Mouse (Mus musculus) hindbrain, embryonic 14.5 days (tissue): Measurements from ENCODE around the gene Dguok. TPM values are rescaled to one million over a fixed set of nuclear protein-coding genes. Genes with fewer than 3 reads are reported as not detected.

Source experiments
- ATAC-seq: fragments of 200-750 bp; cut with Nextera tagmentation; 2 replicates; pipeline ENCODE4 v1.8.0; 2017; ENCODE audit warnings: moderate number of reproducible peaks, mild to moderate bottlenecking, moderate TSS enrichment, moderate library complexity; ENCODE audit not compliant: low FRiP score
- DNase-seq: peaks from one replicate; pipeline ENCODE4 v3.0.0-alpha.2; 2015; ENCODE audit warnings: low spot score
- H3K27ac ChIP-seq: fragments of 300-500 bp; sonication (generic); 2 replicates; pipeline ENCODE4 v1.5.1; 2014; ENCODE audit warnings: mild to moderate bottlenecking, moderate library complexity
- H3K27me3 ChIP-seq: fragments of 300-500 bp; sonication (generic); 2 replicates; pipeline ENCODE4 v1.6.1; 2014; ENCODE audit warnings: mild to moderate bottlenecking, low read length, mixed read lengths; ENCODE audit not compliant: control insufficient read depth, insufficient read depth
- H3K36me3 ChIP-seq: fragments of 300-500 bp; sonication (generic); replicated peaks from 2 replicates; pipeline ENCODE4 v1.6.1; 2014; ENCODE audit not compliant: control insufficient read depth, insufficient read depth
- H3K4me1 ChIP-seq: fragments of 300-500 bp; sonication (generic); replicated peaks from 2 replicates; pipeline ENCODE4 v1.6.1; 2014; ENCODE audit warnings: antibody characterized with exemption, low read length, mixed read lengths; ENCODE audit not compliant: control insufficient read depth, insufficient read depth
- H3K4me2 ChIP-seq: fragments of 300-500 bp; sonication (generic); replicated peaks from 2 replicates; pipeline ENCODE4 v1.6.1; 2014; ENCODE audit warnings: mild to moderate bottlenecking, moderate library complexity
- H3K4me3 ChIP-seq: fragments of 300-500 bp; sonication (generic); replicated peaks from 2 replicates; pipeline ENCODE4 v1.5.1; 2014; ENCODE audit warnings: mild to moderate bottlenecking, low read length
- H3K9ac ChIP-seq: fragments of 300-500 bp; sonication (generic); 2 replicates; pipeline ENCODE4 v1.6.1; 2014
- H3K9me3 ChIP-seq: fragments of 300-500 bp; sonication (generic); 2 replicates; pipeline ENCODE4 v1.6.1; 2016; ENCODE audit warnings: low read length; ENCODE audit not compliant: control insufficient read depth
- WGBS: fragments of 180-500 bp; shearing (Covaris S2); extraction: QIAGEN DNeasy Blood & Tissue Kit; methylation state at CpG from one replicate; pipeline ENCODE4 v1.1.7; 2014; 5-methylcytosine and 5-hydroxymethylcytosine counted together
- polyA plus RNA-seq: library from polyadenylated mRNA; unstranded; fragments of >200 nt; fragmentation: Nextera tagmentation; extraction: Ambion mirVana; gene quantifications from 2 replicates; pipeline ENCODE4 v1.2.1, GENCODE M21; 2014

Gene Dguok
- polyA plus RNA-seq, 1 experiment from 2014 or later: 69.2 TPM

DNA sequence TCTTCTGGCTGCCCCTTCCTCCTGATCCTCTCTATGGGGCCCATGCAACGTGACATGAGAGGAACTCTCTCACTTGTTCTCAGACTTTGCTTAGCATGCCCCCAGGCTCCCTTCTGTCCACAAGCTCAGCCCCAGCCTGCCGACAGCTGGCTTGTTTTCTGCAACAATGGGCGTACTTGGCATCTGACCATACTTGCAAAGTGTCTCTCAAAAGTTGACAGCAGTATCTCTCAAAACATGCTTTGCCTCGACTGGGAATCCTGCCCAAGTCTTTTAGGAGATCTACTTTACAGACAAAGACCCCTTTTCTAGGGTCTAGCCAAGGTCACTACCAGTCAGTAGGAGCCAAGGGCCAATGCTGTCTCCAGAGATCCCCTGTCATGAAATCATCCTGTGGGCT is 20.9 kb downstream of the Dguok start:
- peaks cover 89% of the 10 kb centered on the region for H3K36me3 ChIP-seq
- 60% methylated on average over 4 of the region's 4 CpGs for WGBS
- no peak overlapping the region for H3K4me2 ChIP-seq
- no peak overlapping the region for H3K4me3 ChIP-seq
- no peak overlapping the region for H3K9ac ChIP-seq
- H3K9me3 ChIP-seq: no peaks in the 10 kb centered on the region
- H3K4me1 ChIP-seq: no peaks in the 10 kb centered on the region
- no peak overlapping the region for H3K27ac ChIP-seq
- ATAC-seq (peak; percentile 60; the same call in 1 of the 2 replicates), DNase-seq (peak; percentile 31)
- no peaks in the 10 kb centered on the region for H3K27me3 ChIP-seq

DNA sequence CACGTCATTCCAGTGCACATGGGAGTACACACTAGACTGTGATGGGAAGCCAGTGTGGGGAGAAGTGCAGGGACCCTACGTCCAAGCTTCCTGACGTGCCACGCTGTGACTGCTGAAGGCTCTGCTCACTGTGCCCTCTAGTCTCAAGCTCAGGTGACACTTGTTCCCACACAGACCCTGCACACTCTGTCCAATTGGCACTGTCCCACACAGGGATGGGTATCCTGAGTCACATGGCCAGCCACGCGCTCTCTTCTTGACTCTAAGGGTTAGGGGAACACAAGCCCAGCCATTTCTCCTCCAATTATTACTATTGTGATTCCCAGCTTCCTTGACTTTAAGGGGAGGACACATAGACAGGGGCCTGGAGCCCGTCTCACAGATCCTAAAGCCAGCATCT is 23.0 kb downstream of the Dguok start:
- no peak overlapping the region for H3K9ac ChIP-seq
- no peak overlapping the region for H3K4me3 ChIP-seq
- H3K4me2 ChIP-seq: no peak overlapping the region
- no peaks in the 10 kb centered on the region for H3K27me3 ChIP-seq
- H3K9me3 ChIP-seq: no peaks in the 10 kb centered on the region
- peaks cover 91% of the 10 kb centered on the region for H3K36me3 ChIP-seq
- no peak for ATAC-seq
- no peak for DNase-seq
- 94% methylated on average over 7 of the region's 7 CpGs for WGBS
- no peaks in the 10 kb centered on the region for H3K4me1 ChIP-seq
- H3K27ac ChIP-seq: no peak overlapping the region

DNA sequence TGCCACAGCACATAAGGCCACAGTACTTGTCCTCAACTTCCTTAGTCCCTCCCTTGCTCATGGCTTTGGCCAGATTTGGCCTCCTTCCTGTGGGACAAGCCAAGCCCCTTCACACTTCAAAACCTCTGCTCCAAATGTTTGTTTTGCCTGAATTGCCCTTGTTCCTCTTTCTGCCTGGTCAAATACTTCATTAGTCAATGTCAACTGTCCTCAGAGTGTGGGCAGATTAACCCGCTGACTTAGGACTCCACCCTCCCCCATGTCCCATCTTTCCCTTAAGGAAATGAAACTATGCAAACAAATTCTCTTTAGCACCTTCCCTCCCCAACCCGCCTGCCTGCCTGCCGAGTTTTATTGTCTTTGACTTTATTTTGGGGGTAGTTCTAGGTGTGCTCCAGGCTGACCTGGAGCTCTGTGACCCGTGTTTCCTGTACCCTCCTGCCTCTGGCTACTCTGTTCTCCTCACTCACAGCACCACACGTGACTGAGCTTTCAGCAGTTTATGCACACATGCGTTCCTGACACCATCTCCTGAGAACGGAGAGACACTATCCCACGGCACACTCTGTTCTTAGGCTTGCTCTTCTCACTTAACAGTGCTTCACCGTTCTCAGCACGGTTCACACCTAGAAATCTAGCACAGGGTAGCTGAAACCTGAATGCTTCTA is 24.2 kb downstream of the Dguok start:
- no peaks in the 10 kb centered on the region for H3K9me3 ChIP-seq
- H3K9ac ChIP-seq: no peak overlapping the region
- H3K27ac ChIP-seq: no peak overlapping the region
- H3K4me3 ChIP-seq: no peak overlapping the region
- 77% methylated on average over 10 of the region's 10 CpGs for WGBS
- DNase-seq: no peak
- no peak for ATAC-seq
- H3K4me2 ChIP-seq: no peak overlapping the region
- no peaks in the 10 kb centered on the region for H3K27me3 ChIP-seq
- H3K36me3 ChIP-seq: peaks cover 90% of the 10 kb centered on the region
- no peaks in the 10 kb centered on the region for H3K4me1 ChIP-seq

DNA sequence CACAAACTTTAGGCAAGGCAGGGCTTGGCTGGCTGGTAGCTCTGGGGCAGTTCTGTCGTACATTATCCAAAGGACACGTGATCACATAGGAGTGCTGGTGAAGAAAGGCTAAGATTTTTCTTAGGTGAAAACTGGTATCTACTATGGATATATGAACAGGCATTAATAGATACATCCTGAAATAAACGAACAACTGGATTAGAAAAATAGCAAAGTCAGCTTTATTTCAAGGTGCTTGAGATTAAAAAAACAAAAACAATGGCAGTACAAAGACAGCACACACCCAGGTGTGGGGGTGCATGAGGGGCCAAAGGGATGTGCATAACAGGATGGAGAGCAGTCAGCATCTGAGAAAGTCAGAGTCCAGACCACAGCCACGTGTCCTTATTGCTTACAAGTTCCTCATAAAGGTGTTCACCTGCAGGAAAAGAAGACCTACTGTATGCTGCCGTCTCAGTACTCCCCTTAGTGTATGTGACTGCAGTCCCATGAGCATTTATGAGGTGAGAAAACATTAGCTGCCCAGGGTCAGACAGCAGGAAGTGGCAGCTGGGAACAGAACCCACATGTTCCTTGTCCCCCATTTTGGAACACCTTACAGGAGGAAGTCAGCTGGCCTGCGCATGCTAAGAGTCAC is 26.6 kb downstream of the Dguok start:
- Histone ChIP-seq H3K4me2 (no peak overlapping the region), H3K4me3 (no peak overlapping the region), H3K27ac (no peak overlapping the region), H3K36me3 (peaks cover 66% of the 10 kb centered on the region), H3K27me3 (no peaks in the 10 kb centered on the region), H3K9me3 (no peaks in the 10 kb centered on the region), H3K9ac (no peak overlapping the region), H3K4me1 (no peaks in the 10 kb centered on the region)
- ATAC-seq (no peak), DNase-seq (no peak)
- WGBS: 93% methylated on average over 6 of the region's 6 CpGs

DNA sequence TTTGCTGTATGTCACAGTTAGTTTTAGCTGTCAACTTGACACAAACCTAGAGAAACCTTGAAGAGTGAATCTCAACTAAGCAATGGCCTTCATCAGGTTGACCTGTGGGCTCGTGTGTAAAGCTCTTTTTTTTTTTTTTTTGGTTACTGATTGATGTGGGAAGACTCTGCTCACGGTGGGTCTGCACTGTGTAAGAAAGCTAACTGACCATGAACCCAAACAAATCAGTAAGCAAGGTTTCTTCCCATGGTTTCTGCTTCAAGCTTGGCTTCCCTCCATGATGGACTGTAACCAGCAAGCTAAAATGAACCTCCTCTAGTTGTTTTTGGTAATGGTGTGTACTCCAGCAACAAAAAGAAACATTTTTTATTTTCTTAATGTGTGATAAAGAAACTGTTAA is 27.6 kb downstream of the Dguok start:
- Histone ChIP-seq H3K4me1 (no peaks in the 10 kb centered on the region), H3K4me3 (no peak overlapping the region), H3K27me3 (no peaks in the 10 kb centered on the region), H3K27ac (no peak overlapping the region), H3K36me3 (peaks cover 59% of the 10 kb centered on the region), H3K9me3 (no peaks in the 10 kb centered on the region), H3K9ac (no peak overlapping the region), H3K4me2 (no peak overlapping the region)
- WGBS: 70% methylated on average over 2 of the region's 2 CpGs
- ATAC-seq (no peak), DNase-seq (no peak)

DNA sequence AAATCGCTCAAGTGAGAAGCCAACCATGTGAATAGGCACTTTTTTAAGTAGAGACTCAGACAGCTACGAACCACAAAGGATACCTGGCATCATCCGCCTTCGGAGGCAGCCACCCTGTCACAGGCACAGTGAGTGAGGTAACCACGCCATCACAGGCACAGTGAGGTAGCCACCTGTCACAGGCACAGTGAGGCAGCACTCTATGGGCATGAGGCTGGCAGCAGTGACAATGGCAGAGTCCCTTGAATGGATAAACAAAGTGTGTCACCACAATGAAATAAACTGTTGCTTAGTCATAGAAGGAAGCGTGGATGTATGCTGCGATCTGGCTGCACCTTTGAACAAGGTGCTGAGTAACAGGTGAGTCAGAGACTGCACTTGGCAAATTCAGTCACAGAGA is 28.1 kb downstream of the Dguok start:
- Histone ChIP-seq H3K4me1 (no peaks in the 10 kb centered on the region), H3K27me3 (no peaks in the 10 kb centered on the region), H3K27ac (no peak overlapping the region), H3K9ac (no peak overlapping the region), H3K36me3 (peaks cover 55% of the 10 kb centered on the region), H3K9me3 (no peaks in the 10 kb centered on the region), H3K4me2 (no peak overlapping the region), H3K4me3 (no peak overlapping the region)
- no peak for DNase-seq
- ATAC-seq: no peak
- 95% methylated on average over 7 of the region's 7 CpGs for WGBS

DNA sequence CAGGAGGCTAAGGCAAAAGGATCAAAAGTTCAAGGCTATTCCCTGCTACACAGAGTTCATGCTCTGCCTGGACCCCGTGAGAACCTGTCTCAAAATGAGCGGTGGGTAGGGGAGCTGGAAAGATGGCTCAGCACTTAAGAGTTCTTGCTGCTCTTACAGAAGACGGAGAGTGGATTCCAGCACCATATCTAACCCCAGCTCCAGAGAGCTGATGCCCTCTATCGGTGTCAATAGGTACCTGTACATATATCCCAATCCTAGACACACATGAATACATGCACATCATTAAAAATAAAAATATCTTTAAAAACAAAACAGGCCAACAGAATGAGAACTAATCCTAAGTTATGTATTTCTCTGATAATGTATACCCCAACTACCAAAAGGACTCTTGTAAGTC is 28.6 kb downstream of the Dguok start:
- WGBS: 84% methylated on average over 4 of the region's 4 CpGs
- Histone ChIP-seq H3K4me3 (no peak overlapping the region), H3K9me3 (no peaks in the 10 kb centered on the region), H3K4me2 (no peak overlapping the region), H3K27me3 (no peaks in the 10 kb centered on the region), H3K4me1 (no peaks in the 10 kb centered on the region), H3K9ac (no peak overlapping the region), H3K27ac (no peak overlapping the region), H3K36me3 (peaks cover 53% of the 10 kb centered on the region)
- DNase-seq (no peak), ATAC-seq (no peak)

DNA sequence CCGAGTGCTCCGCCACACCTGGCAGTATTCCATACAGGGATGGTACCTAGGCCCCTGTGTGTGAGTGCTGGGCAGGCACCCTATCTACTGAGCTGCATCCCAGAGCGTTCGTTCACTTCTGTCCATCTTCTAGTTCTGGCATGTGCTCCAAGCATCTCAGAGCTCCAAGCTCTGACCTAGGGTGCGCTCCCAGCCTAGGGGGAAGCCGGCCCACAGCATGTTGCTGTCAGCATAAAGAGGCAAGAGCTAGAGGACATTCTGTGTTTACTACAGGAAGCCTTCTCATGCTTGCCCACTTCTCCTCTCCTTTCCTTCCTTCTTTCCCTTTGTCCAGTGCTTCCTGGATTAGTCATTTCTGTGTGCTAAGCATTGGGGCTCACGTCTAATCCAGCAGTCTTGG is 31.3 kb downstream of the Dguok start:
- 77% methylated on average over 7 of the region's 7 CpGs for WGBS

DNA sequence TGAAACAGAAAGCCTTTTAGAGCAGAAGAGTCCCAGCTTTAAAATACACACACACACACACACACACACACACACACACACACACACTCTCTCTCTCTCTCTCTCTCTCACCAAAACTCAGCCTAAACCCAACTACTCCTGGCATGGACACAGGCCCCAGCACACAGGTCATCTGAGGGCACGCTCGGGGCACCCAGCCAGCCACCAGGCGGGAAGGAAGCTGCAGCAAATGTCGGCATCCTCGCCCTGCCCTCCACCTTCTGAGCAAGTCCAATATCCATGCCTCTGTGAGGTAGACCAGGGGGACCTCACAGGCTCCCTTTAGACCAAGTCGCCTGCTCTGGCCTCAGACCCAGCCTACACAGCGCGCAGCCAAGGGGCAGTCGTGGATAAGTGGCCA is 33.5 kb downstream of the Dguok start:
- DNase-seq (no peak), ATAC-seq (no peak)
- Histone ChIP-seq H3K27me3 (no peaks in the 10 kb centered on the region), H3K9ac (no peak overlapping the region), H3K4me1 (no peaks in the 10 kb centered on the region), H3K27ac (no peak overlapping the region), H3K4me3 (no peak overlapping the region), H3K4me2 (no peak overlapping the region), H3K9me3 (no peaks in the 10 kb centered on the region), H3K36me3 (peaks cover 6% of the 10 kb centered on the region)
- WGBS: 81% methylated on average over 9 of the region's 9 CpGs

More for the DNA sequence above, 31.3 kb downstream of the Dguok start:
- ATAC-seq: no peak
- no peaks in the 10 kb centered on the region for H3K27me3 ChIP-seq
- no peak overlapping the region for H3K27ac ChIP-seq
- no peaks in the 10 kb centered on the region for H3K9me3 ChIP-seq
- DNase-seq: no peak
- H3K4me3 ChIP-seq: no peak overlapping the region
- no peaks in the 10 kb centered on the region for H3K4me1 ChIP-seq
- no peak overlapping the region for H3K4me2 ChIP-seq
- no peak overlapping the region for H3K9ac ChIP-seq
- peaks cover 27% of the 10 kb centered on the region for H3K36me3 ChIP-seq
